Mouse (Mus musculus) heart, postnatal 36 days (tissue): Measurements from ENCODE around the gene Celf2. TPM values are rescaled to one million over a fixed set of nuclear protein-coding genes. Genes with fewer than 3 reads are reported as not detected.

Experiments
- DNase-seq, 2 experiments: peaks; one replicate each; pipeline ENCODE4 v3.0.0; 2021 to 2022
- intact Hi-C: fragments of 180-260 bp; cut with DNase I; formaldehyde crosslinking; loops from one replicate; pipeline ENCODE4 v1.15.1; 2025
- total RNA-seq, 2 experiments: library from RNA; stranded (reverse); gene quantifications; 2 replicates each; pipeline ENCODE4 v1.2.3; 2021

Celf2 gene
- total RNA-seq, 2 experiments from 2014 or later: 68.4 to 73.2 TPM

DNA sequence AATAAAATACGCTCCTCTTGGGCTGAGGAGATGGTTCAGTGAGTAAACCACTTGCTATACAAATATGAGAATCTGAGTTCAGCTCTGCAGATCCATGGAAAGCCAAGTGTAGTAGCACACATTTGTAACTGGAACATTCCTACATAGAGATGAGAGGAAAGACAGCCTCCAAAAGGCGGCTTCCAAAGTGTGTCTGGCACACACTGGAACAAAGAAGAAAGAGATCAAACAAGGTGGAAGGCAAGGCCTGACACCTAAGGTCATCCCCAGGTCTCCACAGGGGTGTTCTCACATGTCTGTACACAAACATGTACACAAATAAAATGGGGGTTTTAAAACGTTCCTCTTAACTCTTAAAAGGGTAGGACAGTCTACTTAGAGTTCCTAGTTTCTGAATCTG is 791.4 kb downstream of the Celf2 start:
- no peak for DNase-seq
- intact Hi-C loops: no loop called here

DNA sequence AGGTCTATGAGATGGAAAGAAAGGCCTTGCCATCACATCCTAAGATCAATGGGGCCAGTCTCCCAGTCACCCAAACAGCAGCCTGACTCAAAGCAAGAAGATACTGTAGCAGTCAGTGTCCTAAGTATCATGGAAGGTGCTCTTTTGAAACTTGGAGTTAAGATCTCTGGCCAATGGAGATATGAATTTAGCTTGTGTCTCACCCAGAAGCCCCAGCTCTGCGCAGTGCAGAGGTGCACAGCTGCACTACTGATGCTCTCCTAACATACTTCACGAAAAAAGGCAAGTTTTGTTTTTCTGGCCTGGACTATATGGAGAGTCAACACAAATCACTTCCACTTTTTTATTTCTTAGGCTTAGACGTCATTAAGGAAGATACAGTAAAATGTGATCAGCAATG is 793.8 kb downstream of the Celf2 start:
- no peak for DNase-seq
- intact Hi-C loops: no loop called here

DNA sequence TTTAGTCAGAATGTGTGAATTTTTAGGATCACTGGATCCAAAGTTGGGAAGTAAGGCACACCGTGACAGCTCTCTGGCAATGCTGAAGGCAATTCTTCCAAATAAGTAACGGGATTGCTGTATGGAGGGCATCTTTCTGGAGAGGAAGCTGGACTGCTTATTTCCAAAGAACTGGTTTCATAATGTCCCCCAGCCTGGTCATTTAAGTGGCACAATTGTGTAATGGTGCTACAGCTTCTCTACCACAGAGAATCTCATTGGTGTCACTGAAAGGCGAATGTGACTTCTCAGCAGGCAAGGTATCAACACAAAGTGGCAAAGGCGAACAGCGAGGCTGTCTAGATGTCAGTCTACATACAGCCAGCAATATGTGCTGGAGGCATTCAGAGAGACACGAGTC is 795.8 kb downstream of the Celf2 start:
- no peak for DNase-seq
- intact Hi-C loops: no loop called here

DNA sequence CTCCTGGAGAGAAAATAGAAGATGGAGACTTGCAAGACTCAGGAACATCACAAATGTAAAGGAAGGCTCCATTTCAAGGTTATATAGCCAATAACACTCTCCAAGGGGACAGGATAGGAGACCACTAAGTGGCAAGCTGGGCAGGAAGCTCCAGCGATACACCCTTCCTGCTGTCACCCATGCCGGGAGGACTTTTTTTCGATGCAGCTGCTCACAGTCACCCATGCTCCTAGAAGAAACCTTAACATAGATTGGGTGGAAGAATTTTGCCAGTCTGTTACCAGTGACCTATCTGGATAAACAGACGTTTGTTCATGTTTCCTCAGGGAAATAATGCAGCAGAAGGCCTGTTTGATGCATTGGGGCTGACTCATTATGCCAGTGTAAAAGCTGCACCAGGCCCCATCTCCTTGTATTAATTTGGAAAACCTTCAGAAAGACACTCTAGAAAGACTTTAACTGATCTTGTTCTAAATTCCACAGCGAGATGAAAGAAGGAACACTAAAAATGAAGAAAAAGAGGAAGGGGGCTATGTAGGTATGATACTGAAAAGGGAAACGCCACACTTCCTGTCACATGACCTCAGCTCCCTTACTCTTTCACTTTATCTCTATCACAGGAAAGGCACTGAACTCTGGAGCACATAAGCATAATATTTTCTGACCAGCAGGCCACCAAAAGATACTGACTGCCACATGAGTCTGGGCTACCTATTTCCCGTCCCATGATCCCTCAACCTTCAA is 798.5 kb downstream of the Celf2 start:
- no peak for DNase-seq
- intact Hi-C loops: no loop called here

DNA sequence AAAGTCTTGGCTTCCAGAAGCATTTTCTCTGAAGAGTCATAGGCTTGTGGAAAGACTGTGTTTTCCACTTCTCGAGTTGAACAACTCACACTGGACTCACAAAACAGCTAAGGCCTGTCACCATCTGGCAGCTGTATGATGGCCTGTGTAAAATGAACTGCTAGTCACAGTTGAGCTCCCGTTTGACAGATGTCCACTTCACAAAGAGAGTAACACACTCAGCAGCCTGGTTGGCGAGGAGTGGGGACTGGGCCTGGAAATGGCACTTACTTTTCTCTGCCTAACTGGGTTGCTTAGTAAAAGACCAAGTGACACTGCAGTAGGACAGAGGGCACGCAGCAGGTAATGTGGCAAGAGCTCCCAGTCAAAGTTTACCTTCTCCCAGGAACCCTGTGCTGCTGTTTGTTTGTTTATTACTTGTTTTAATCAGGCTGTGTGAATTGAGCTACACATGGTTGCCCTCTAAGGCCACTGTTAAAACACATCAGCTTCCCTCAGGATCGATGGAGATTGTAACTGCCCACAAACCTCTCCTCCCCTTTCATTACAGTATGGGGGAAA is 801.3 kb downstream of the Celf2 start:
- intact Hi-C loops: no loop called here
- no peak for DNase-seq

DNA sequence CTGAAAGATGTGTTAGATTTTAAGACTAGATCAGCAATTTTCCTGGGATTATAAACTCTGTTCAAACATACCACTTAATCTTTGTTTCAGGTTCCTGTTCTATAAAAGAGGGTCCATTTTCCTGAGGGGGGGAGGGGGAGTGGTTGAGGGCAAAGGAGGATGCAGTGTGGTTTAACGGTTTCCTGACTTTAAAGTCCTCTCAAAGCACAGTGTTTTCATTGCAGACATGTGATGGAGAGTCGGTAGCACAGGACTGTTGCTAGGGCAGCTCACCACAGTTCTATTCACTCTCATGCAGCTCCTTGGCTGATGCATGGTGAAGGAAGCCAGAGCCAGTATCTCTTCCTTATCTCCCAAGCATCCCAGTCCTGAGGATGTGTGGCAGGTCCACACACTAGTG is 802.1 kb downstream of the Celf2 start:
- no peak for DNase-seq
- intact Hi-C loops: no loop called here

DNA sequence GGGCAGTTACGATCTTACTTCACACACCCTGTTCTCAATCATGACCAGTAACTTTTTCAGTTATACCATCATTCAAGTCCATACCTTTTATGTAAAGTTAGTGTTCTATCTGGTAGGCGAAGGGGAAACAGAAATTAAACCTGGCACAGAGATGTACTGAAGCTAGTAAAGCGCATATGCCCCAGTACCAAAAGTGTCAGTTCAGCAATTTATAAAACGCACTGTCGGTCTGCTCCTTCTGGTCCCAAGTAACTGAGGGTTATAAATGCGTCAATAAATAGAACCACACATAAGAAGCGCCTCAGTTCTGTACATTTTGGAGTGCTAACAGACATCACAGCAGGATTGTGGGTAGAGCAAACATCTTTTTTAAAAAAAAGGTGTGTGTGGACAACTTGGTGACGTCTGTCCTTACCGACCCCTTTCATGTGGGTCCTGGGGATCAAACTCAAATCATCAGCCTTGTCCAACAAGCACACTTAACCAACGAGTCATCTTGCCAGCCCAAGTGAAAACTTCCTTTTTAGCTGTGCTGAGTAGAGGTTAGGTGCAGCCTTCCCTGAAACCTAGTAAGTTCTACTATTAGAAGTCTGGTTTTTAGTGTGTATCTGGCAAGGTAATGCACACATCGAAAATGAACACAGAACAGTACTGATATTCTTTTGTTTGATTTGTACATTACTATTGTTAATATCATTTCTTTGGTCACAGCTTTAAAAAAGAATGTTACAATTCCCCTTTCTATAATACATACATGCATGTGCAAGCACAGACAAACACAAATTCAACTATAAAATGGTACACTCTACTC is 803.2 kb downstream of the Celf2 start:
- DNase-seq: no peak
- intact Hi-C loops: no loop called here

DNA sequence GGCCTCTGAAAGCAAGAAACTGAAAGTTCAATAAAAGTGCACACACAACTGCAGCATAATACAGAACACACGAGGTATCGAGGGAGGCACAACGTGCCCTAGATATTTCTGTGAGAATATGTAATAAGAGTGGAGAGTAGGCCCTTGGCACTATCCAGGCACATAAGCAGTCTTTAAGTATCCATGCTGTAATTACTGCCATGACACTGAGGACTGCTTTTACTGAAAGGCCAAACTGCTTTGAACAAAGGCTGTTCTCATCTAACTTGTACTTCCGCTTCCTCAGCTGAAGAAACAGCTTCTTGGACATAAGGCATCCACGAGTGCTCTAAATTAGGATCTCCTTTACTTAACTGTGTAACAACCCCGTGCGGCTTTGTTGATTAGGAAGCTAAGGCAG is 803.9 kb downstream of the Celf2 start:
- DNase-seq: no peak
- intact Hi-C loops: no loop called here

DNA sequence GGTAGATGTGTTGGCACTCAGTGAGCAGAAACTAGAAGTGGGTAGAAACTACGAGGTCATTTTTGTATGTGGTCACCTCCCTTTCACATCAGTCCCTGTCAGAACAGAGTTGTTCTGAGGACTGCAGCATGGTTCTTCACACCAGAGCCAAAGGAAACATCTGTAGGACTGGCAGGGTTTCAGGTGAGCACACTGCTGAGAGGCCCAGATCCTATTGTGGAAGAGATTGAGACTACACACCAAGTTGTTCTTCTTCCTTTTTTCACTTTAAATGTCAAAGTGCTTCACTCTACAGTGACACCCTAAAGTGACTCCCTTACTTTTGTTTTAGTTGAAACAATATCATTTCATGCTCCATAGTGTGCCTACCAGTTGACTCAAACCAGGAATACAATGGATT is 804.6 kb downstream of the Celf2 start:
- DNase-seq: no peak
- intact Hi-C loops: no loop called here

DNA sequence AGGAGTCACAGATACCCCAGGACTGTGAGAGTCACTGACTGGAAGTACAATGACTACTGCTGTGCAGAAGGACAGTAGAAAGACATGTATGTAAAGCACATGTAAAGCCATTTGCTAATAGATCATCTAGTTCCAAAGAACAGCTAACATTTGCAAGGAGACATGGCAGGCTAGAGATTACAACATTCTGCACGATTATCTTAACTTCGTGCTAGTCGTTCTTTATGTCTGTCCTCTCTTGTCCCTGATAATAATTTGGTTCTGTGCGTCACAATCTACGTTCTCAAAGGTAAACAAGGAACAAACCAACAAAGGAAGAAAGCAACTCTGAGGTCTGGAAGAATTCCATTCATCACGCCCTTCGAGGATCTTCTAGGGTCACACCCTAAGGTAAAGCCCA is 805.0 kb downstream of the Celf2 start:
- intact Hi-C loops: no loop called here
- no peak for DNase-seq

DNA sequence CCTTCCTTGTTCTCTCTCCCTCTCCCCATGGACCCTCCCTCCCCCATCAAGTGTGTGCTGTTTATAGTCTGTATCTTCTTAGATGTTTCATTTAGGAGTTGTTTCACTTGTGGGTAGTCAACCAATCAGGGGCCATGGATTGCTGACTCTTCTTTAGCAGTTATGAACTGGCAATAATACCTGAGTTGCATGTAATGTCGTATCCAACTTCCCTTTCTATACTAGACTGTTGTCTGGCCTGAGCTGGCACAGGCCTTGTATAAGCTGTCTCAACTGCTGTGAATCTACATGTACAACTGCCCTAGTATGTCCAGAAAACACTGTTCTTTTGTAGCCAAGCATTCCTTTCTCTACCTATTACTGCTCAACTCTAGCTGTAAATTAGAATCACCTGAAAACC is 813.0 kb downstream of the Celf2 start:
- intact Hi-C loops: no loop called here
- DNase-seq: no peak

DNA sequence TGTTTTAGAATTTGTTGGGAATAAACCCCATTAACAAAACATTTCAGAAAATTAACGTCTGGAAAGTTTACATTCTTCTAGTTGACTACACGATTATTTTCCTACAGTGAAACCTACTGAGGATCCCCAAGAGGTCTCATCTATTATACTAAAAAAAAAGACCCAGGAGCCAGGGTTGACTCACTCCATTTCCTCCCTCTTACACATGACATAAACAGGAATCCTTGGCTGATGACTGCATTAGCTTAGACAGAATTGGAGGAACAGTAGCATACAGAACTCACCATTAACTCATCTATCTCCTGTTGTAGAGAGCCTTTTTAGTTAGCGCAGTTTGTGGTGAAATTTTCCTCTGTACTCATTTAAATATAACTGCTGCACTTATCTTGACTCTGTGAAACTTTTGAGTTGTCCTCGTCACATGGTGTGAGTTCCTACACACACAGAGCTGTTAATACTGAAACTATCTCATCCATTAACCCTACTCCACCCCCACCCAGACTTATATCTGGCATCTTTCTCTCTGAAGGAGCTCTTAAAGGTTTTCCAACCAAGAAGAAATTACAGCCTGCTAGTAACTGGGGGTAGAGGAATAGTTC is 813.9 kb downstream of the Celf2 start:
- DNase-seq: no peak
- intact Hi-C loops: no loop called here

DNA sequence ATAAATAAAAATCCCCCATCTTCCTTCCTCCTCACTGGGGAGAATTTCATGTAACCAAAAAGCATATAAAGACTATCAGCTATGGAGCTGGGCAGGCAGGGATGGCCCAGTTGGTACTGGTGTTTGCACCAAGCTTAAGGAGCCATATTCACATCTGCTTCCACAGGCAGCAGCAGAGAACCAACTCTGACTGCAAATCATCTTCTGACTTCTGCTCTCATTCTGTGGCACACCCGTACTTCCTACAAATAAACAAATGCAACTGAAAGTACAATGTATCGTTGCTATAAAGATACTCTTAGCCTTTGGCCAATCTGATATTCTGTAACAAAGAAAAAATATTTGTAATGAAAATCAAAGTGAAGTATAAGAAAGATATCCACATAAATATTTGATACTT is 819.7 kb downstream of the Celf2 start:
- DNase-seq: no peak
- intact Hi-C loops: no loop called here

DNA sequence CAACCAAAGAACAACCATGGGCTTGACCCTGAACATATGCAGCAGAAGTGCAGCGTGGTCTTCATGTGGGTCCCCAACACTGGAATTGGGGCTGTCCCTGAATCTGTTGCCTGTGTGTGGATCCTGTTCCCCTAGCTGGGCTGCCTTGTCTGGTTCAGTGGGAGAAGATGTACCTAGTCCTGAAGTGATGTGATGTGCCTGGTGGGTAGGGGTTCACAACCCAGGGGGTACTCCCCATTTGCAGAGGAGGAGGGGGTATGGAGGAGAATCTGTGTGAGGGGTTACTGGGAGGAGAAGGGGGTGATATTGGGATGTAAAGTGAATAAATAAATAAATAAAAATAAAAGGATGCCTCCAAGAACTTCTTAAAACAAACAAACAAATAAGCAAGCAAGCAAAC is 831.1 kb downstream of the Celf2 start:
- intact Hi-C loops: no loop called here

DNA sequence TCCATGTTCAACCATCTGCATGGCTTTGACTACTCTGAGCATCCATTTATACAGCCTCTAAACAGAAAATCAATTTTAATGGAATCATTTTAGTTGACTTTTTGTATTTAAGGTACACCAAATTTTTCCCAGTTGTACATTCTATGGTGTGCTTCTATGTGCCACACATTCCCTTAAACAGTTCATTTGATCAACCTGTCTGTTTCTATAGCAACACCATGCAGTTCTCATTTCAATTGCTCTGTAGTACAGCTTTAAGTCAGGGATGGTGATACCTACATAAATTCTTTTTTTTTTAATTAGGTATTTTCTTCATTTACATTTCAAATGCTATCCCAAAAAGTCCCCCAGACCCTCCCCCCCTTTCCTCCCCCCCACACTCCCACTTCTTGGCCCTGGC is 831.9 kb downstream of the Celf2 start:
- no peak for DNase-seq
- intact Hi-C loops: no loop called here

More for the DNA sequence above, 831.1 kb downstream of the Celf2 start:
- DNase-seq: no peak

DNA sequence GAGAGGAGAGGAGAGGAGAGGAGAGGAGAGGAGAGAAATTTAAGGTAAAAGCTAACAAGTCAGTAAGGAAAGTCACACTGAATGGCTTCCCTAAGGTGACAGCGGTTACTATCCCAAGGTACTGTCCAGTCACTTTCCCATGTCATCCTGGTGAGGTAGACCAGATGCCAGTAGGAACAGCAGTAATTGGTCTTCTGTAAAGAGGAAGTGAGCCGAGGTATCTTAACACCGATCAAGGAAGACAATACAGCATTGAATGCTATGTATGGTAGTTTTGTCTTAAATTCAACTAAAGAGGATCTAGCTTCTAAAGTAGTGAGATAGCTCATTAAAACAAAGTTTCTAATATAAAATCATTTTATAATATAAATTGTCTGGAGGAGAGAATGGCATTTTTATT is 835.0 kb downstream of the Celf2 start:
- DNase-seq: no peak
- intact Hi-C loops: no loop called here

DNA sequence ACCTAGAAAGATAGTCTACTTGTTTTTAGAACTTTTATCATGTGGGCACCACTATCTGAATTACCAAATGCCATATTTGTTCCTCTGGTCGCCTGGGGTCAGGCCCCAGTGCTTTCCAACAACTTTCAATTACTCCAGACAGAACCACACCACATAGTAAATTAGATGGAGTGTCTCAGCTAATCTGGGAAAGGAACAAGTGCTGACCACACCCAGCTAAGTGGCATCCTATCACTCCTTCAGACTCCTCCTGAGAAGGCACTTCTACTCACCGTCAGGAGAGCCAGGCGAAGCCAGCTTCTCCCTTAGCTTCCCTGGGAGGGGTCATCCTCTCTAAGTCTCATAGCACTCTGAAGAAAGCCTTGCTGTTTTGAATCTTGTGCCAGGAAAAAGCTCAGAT is 835.9 kb downstream of the Celf2 start:
- intact Hi-C loops: no loop called here
- DNase-seq: no peak

DNA sequence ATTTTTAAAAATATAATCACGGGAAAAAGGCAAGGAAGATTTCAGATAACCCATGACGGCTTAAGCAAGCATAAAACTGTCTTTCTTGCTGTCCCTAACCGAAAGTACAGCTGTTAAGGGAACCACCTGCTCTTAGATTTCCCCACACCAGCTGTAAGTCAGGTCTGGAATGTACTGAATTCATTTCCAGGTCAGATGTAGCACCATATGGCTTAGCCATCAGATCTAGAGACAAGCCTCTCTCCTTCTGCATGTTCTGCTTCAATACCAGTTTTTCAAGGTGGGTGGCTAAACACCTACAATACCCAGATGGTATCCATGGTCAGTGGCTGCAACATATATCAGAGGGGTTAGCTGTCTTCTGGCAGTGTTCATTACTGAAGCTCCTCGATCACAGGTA is 841.8 kb downstream of the Celf2 start:
- intact Hi-C loops: no loop called here
- no peak for DNase-seq

DNA sequence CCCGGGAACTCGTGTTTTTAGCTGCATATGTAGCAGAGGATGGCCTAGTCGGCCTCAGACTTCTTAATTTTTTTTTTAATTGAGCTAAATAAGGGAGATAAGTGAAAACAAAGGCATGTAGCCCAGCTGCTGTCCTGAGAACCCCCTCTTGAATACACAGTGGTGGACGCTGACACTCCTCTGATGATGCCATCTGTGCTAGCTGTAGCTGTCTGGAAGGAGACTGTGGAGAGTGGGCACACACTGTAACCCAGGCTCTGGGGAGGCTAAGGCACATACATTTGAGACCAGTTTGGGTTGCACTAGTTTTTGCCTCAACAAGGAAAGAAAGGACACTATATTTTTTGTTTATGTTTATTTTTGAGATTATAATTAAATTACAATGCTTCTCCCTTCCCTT is 849.5 kb downstream of the Celf2 start:
- intact Hi-C loops: no loop called here
- DNase-seq: no peak

DNA sequence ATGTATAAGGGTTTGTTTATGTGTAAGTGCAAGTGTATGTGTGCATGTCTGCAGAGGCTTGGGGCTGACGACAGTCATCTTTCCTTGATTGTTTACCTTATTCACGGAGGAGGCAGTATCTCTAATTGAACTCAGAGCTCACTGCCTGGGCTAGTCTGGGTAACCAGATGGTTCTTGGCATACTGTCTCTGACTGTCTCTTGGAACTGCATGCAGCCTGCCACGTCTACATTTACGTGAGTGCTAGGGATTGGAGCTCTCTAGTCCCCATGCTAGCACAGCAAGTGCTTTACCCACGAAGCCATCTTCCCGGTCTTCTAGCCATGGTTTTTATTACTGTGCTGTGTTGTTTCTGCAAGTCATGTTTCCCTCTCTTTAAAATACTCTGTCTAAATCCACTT is 855.6 kb downstream of the Celf2 start:
- intact Hi-C loops: no loop called here
- DNase-seq: no peak

DNA sequence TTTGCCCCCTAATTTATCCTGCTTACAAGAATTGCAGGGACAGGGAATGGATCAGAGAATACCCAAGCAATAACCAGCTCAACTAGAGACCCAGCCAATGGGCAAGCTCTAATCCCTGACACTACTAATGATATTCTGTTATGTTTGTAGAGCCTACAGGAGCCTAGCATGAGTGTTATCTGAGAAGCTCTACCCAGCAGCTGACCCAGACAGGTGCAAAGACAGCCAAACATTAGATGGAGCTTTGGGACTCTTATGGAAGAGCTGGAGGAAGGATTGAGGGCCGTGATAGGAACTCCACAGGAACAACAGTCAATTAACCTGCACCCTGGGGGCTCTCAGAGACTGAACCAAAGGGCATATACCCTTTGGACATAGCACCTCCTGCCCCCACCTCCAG is 857.7 kb downstream of the Celf2 start:
- DNase-seq: no peak
- intact Hi-C loops: no loop called here

DNA sequence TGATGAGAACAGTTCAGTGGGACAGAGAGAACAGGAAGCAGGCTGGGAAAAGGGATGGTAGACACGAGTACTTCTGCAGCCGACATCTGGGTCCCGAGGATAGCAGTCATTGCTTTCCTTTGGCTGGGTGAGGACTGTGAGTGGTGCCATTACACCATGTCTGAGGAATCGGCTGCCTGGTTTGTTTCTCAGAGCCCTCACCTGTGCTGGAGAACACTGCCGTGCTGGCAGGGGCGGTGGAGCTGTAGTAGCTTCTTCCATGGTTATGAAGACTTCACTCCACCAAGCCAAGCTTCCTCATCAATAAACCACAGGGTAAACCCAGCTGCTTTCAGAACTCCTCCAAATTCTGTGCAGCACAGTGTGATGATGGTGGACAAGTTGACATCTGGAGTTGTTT is 860.5 kb downstream of the Celf2 start:
- intact Hi-C loops: no loop called here
- DNase-seq: no peak
